ENCODE assay signal across 7 mouse cellular contexts in genomic region chr8:123628253-123628967, GRCm38 (mm10). TPM values are rescaled to one million over a fixed set of nuclear protein-coding genes. Genes with fewer than 3 reads are reported as not detected.
DNase-seq lines count a peak whose midpoint lies in the region; ATAC-seq and TF ChIP-seq lines count a peak whose summit lies in the region.

No protein-coding gene starts in this region.

- ATAC-seq in granulocyte monocyte progenitor cell, adult 5-6 weeks (replicated peaks; ENCODE audit: poor library complexity, severe bottlenecking): peak; percentile 40; the same call in 1 of the 2 replicates
- ATAC-seq in intestine, embryonic 16.5 days: peak; percentile 32
- peak; percentile 84 for ATAC-seq in liver, postnatal 0 days
- no peak for ATAC-seq in neural tube, embryonic 12.5 days (ENCODE audit: low FRiP score, low read depth)

- H3K4me3 ChIP-seq in intestine, embryonic 16.5 days (ENCODE audit: low read length): peak overlapping the region; percentile 31
- peak overlapping the region; percentile 21; the same call in 1 of the 2 replicates for H3K4me3 ChIP-seq in liver, postnatal 0 days (ENCODE audit: low read depth, low read length)
- H3K4me3 ChIP-seq in neural tube, embryonic 12.5 days: peak overlapping the region; percentile 24; the same call in 1 of the 2 replicates

- no peak overlapping the region for H3K27ac ChIP-seq in intestine, embryonic 16.5 days (ENCODE audit: low read length)
- H3K27ac ChIP-seq in liver, postnatal 0 days (ENCODE audit: low read depth): 0 out of 2 replicates have a peak overlapping the region, but pooled peaks have one; percentile 34
- no peak overlapping the region for H3K27ac ChIP-seq in neural tube, embryonic 12.5 days

- peak; percentile 88 for TF ChIP-seq CTCF in liver, postnatal 0 days (IDR thresholded peaks at IDR 0.05; ENCODE audit: low read depth)

- peak; percentile 72 for DNase-seq in CD4-positive, CD25-positive, alpha-beta regulatory T cell, adult 2 months (ENCODE audit: low read depth, low spot score)
- DNase-seq in Muller cell, postnatal 12 days (ENCODE audit: inconsistent ontology term): peak; percentile 61
- peak; percentile 62 to 75 for DNase-seq in cerebellum, postnatal 36 days
- peak; percentile 63 for DNase-seq in liver, postnatal 0 days

- H3K9ac ChIP-seq in intestine, embryonic 16.5 days (ENCODE audit: low read depth, low read length): no peak overlapping the region
- peak overlapping the region; percentile 38 for H3K9ac ChIP-seq in liver, postnatal 0 days (replicated peaks)
- H3K9ac ChIP-seq in neural tube, embryonic 12.5 days: no peak overlapping the region

- H3K4me1 ChIP-seq in intestine, embryonic 16.5 days (ENCODE audit: control insufficient read depth, insufficient read depth, low read length): peaks cover 23% of the 10 kb centered on the region; the same call in 1 of the 2 replicates
- peaks cover 4% of the 10 kb centered on the region for H3K4me1 ChIP-seq in liver, postnatal 0 days (ENCODE audit: insufficient read depth)
- H3K4me1 ChIP-seq in neural tube, embryonic 12.5 days: peaks cover 19% of the 10 kb centered on the region

- 2% methylated on average over 8 of the region's 8 CpGs for WGBS in intestine, embryonic 16.5 days
- WGBS in liver, postnatal 0 days (ENCODE audit: insufficient replicate concordance): 5% methylated on average over 8 of the region's 8 CpGs
- WGBS in neural tube, embryonic 12.5 days: 1% methylated on average over 8 of the region's 8 CpGs

- no peaks in the 10 kb centered on the region for H3K36me3 ChIP-seq in intestine, embryonic 16.5 days (ENCODE audit: control insufficient read depth, insufficient read depth, low read length)
- H3K36me3 ChIP-seq in liver, postnatal 0 days (replicated peaks; ENCODE audit: insufficient read depth, low read length): no peaks in the 10 kb centered on the region
- H3K36me3 ChIP-seq in neural tube, embryonic 12.5 days: no peaks in the 10 kb centered on the region

- peaks cover 4% of the 10 kb centered on the region for H3K27me3 ChIP-seq in intestine, embryonic 16.5 days (replicated peaks; ENCODE audit: control insufficient read depth, insufficient read depth, low read length)
- H3K27me3 ChIP-seq in liver, postnatal 0 days (ENCODE audit: insufficient read depth, low read length): peaks cover 23% of the 10 kb centered on the region
- H3K27me3 ChIP-seq in neural tube, embryonic 12.5 days (replicated peaks): peaks cover 21% of the 10 kb centered on the region

- H3K4me2 ChIP-seq in intestine, embryonic 16.5 days (ENCODE audit: low read depth, low read length): peak overlapping the region; percentile 60
- peak overlapping the region; percentile 63 for H3K4me2 ChIP-seq in liver, postnatal 0 days (ENCODE audit: low read depth, low read length)
- H3K4me2 ChIP-seq in neural tube, embryonic 12.5 days (replicated peaks): peak overlapping the region; percentile 58

- no peak for TF ChIP-seq EP300 in liver, postnatal 0 days (IDR thresholded peaks at IDR 0.05; ENCODE audit: low read depth)

- H3K9me3 ChIP-seq in intestine, embryonic 16.5 days (ENCODE audit: control insufficient read depth, low read length): no peaks in the 10 kb centered on the region
- no peaks in the 10 kb centered on the region for H3K9me3 ChIP-seq in liver, postnatal 0 days (ENCODE audit: low read length)
- H3K9me3 ChIP-seq in neural tube, embryonic 12.5 days: no peaks in the 10 kb centered on the region

RNA-seq across cellular contexts. Expression of gene Rhou, which starts 25.3 kb away (rescaled TPM):
- 3.8 and 6.0 TPM in 2 replicates for total RNA-seq in granulocyte monocyte progenitor cell, adult 5-6 weeks (2014; fragmentation: Nextera tagmentation)
- 4.8 and 5.3 TPM in 2 replicates for total RNA-seq in granulocyte monocyte progenitor cell, adult 5-6 weeks (2017)
- polyA plus RNA-seq in intestine, embryonic 16.5 days (2015; fragmentation: Nextera tagmentation; extraction: Ambion mirVana): 5.3 and 5.5 TPM in 2 replicates
- polyA plus RNA-seq in liver, postnatal 0 days (2015; fragmentation: Nextera tagmentation; extraction: Ambion mirVana): 2.8 and 3.8 TPM in 2 replicates
- polyA plus RNA-seq in neural tube, embryonic 12.5 days (2016; fragmentation: Nextera tagmentation; extraction: Ambion mirVana): 12.9 and 14.2 TPM in 2 replicates
